Mouse (Mus musculus) hindbrain, embryonic 10.5 days (tissue): ENCODE data around the gene Sptbn2. TPM values are rescaled to one million over a fixed set of nuclear protein-coding genes. Genes with fewer than 3 reads are reported as not detected.

Source experiments
- DNase-seq: peaks from one replicate; pipeline ENCODE4 v3.0.0-alpha.2; 2017; ENCODE audit warnings: low spot score
- H3K27ac ChIP-seq: fragments of 300-500 bp; sonication (generic); 2 replicates; pipeline ENCODE4 v1.5.1; 2016; ENCODE audit warnings: mild to moderate bottlenecking, moderate library complexity
- H3K27me3 ChIP-seq: fragments of 300-500 bp; sonication (generic); 2 replicates; pipeline ENCODE4 v1.6.1; 2016; ENCODE audit warnings: mild to moderate bottlenecking; ENCODE audit not compliant: poor library complexity, insufficient read depth, severe bottlenecking
- H3K36me3 ChIP-seq: fragments of 300-500 bp; sonication (generic); 2 replicates; pipeline ENCODE4 v1.6.1; 2016; ENCODE audit warnings: mild to moderate bottlenecking, moderate library complexity
- H3K4me1 ChIP-seq: fragments of 300-500 bp; sonication (generic); replicated peaks from 2 replicates; pipeline ENCODE4 v1.6.1; 2016; ENCODE audit warnings: mild to moderate bottlenecking
- H3K4me3 ChIP-seq: fragments of 300-500 bp; sonication (generic); 2 replicates; pipeline ENCODE4 v1.5.1; 2016; ENCODE audit warnings: mild to moderate bottlenecking, moderate library complexity
- H3K9me3 ChIP-seq: fragments of 300-500 bp; sonication (generic); 2 replicates; pipeline ENCODE4 v1.6.1; 2016; ENCODE audit warnings: mild to moderate bottlenecking, moderate library complexity
- WGBS: fragments of 180-500 bp; shearing (Covaris S2); methylation state at CpG from one replicate; pipeline ENCODE4 v1.1.7; 2016; 5-methylcytosine and 5-hydroxymethylcytosine counted together
- polyA plus RNA-seq: library from polyadenylated mRNA; unstranded; fragments of >200 nt; fragmentation: Nextera tagmentation; extraction: Ambion mirVana; gene quantifications from 2 replicates; pipeline ENCODE4 v1.2.1, GENCODE M21; 2016

The Sptbn2 gene
- polyA plus RNA-seq, 1 experiment from 2014 or later = 20.6 TPM

GRCm38 (mm10) chr19:4711601-4712155, 711 bp downstream of the Sptbn2 start:
- WGBS = 1% methylated on average over 65 of the region's 65 CpGs
- Histone ChIP-seq H3K9me3 (no peaks in the 10 kb centered on the region), H3K27me3 (peaks cover 55% of the 10 kb centered on the region), H3K27ac (peak overlapping the region; percentile 94), H3K36me3 (no peaks in the 10 kb centered on the region), H3K4me3 (peak overlapping the region; percentile 75), H3K4me1 (peaks cover 43% of the 10 kb centered on the region)
- DNase-seq = peak; percentile 77

- peak; percentile 71 for DNase-seq
- H3K4me1 ChIP-seq = peaks cover 43% of the 10 kb centered on the region
- H3K36me3 ChIP-seq = no peaks in the 10 kb centered on the region
- peak overlapping the region; percentile 94 for H3K27ac ChIP-seq
- peak overlapping the region; percentile 75 for H3K4me3 ChIP-seq
- H3K27me3 ChIP-seq = peaks cover 55% of the 10 kb centered on the region
- no peaks in the 10 kb centered on the region for H3K9me3 ChIP-seq
- under 1% methylated on average over 60 of the region's 60 CpGs for WGBS
These were observed 1.3 kb downstream of the Sptbn2 start for GRCm38 (mm10) chr19:4712156-4712780.

GRCm38 (mm10) chr19:4712781-4713526, 2.0 kb downstream of the Sptbn2 start:
- Histone ChIP-seq H3K27me3 (peaks cover 55% of the 10 kb centered on the region), H3K36me3 (0 out of 2 replicates have a peak, but pooled peaks cover 3% of the 10 kb centered on the region), H3K9me3 (no peaks in the 10 kb centered on the region), H3K27ac (peak overlapping the region; percentile 94), H3K4me3 (peak overlapping the region; percentile 75), H3K4me1 (peaks cover 43% of the 10 kb centered on the region)
- no peak for DNase-seq
- WGBS = 41% methylated on average over 13 of the region's 13 CpGs

- H3K36me3 ChIP-seq = peaks cover 5% of the 10 kb centered on the region; the same call in 1 of the 2 replicates
- WGBS = 60% methylated on average over 3 of the region's 3 CpGs
- H3K9me3 ChIP-seq = no peaks in the 10 kb centered on the region
- peak overlapping the region; percentile 75 for H3K4me3 ChIP-seq
- DNase-seq = no peak
- no peak overlapping the region for H3K27ac ChIP-seq
- H3K27me3 ChIP-seq = peaks cover 54% of the 10 kb centered on the region
- H3K4me1 ChIP-seq = peaks cover 51% of the 10 kb centered on the region
These were observed 2.9 kb downstream of the Sptbn2 start for GRCm38 (mm10) chr19:4713886-4714285.

GRCm38 (mm10) chr19:4716756-4717155, 5.8 kb downstream of the Sptbn2 start:
- DNase-seq = no peak
- H3K27ac ChIP-seq = no peak overlapping the region
- 95% methylated on average over 14 of the region's 14 CpGs for WGBS
- H3K27me3 ChIP-seq = peaks cover 55% of the 10 kb centered on the region
- peaks cover 31% of the 10 kb centered on the region for H3K36me3 ChIP-seq
- no peak overlapping the region for H3K4me3 ChIP-seq
- peaks cover 67% of the 10 kb centered on the region for H3K4me1 ChIP-seq
- no peaks in the 10 kb centered on the region for H3K9me3 ChIP-seq

- DNase-seq = no peak
- Histone ChIP-seq H3K27ac (no peak overlapping the region), H3K4me1 (peaks cover 63% of the 10 kb centered on the region)
These were observed 6.3 kb downstream of the Sptbn2 start for GRCm38 (mm10) chr19:4717281-4717680.

GRCm38 (mm10) chr19:4718716-4719115, 7.7 kb downstream of the Sptbn2 start:
- H3K27ac ChIP-seq = peak overlapping the region; percentile 24; the same call in 1 of the 2 replicates
- H3K4me1 ChIP-seq = peaks cover 49% of the 10 kb centered on the region
- no peak for DNase-seq
- 29% methylated on average over 12 of the region's 12 CpGs for WGBS
- 0 out of 2 replicates have a peak overlapping the region, but pooled peaks have one; percentile 21 for H3K4me3 ChIP-seq
- H3K36me3 ChIP-seq = peaks cover 31% of the 10 kb centered on the region
- no peaks in the 10 kb centered on the region for H3K9me3 ChIP-seq
- peaks cover 37% of the 10 kb centered on the region for H3K27me3 ChIP-seq

More at GRCm38 (mm10) chr19:4717281-4717680, 6.3 kb downstream of the Sptbn2 start:
- peaks cover 31% of the 10 kb centered on the region for H3K36me3 ChIP-seq
- H3K27me3 ChIP-seq = peaks cover 51% of the 10 kb centered on the region
- H3K4me3 ChIP-seq = no peak overlapping the region
- H3K9me3 ChIP-seq = no peaks in the 10 kb centered on the region
- WGBS = 95% methylated on average over 2 of the region's 2 CpGs

- 18% methylated on average over 5 of the region's 5 CpGs for WGBS
- peaks cover 37% of the 10 kb centered on the region for H3K36me3 ChIP-seq
- peak overlapping the region; percentile 1; the same call in 1 of the 2 replicates for H3K4me3 ChIP-seq
- no peaks in the 10 kb centered on the region for H3K9me3 ChIP-seq
- H3K4me1 ChIP-seq = peaks cover 43% of the 10 kb centered on the region
- H3K27ac ChIP-seq = no peak overlapping the region
- peaks cover 30% of the 10 kb centered on the region for H3K27me3 ChIP-seq
- peak; percentile 61 for DNase-seq
These were observed 8.4 kb downstream of the Sptbn2 start for GRCm38 (mm10) chr19:4719351-4719764.

- peaks cover 23% of the 10 kb centered on the region for H3K27me3 ChIP-seq
- WGBS = 83% methylated on average over 15 of the region's 15 CpGs
- peak overlapping the region; percentile 31; the same call in 1 of the 2 replicates for H3K4me3 ChIP-seq
- H3K27ac ChIP-seq = no peak overlapping the region
- H3K9me3 ChIP-seq = no peaks in the 10 kb centered on the region
- peaks cover 37% of the 10 kb centered on the region for H3K4me1 ChIP-seq
- H3K36me3 ChIP-seq = peaks cover 43% of the 10 kb centered on the region
- no peak for DNase-seq
These were observed 9.1 kb downstream of the Sptbn2 start for GRCm38 (mm10) chr19:4720112-4720511.

- Histone ChIP-seq H3K27ac (peak overlapping the region; percentile 78), H3K27me3 (peaks cover 23% of the 10 kb centered on the region), H3K4me3 (peak overlapping the region; percentile 31), H3K9me3 (no peaks in the 10 kb centered on the region), H3K36me3 (peaks cover 48% of the 10 kb centered on the region), H3K4me1 (peaks cover 37% of the 10 kb centered on the region)
- DNase-seq = peak; percentile 35
- 18% methylated on average over 11 of the region's 11 CpGs for WGBS
These were observed 9.8 kb downstream of the Sptbn2 start for GRCm38 (mm10) chr19:4720671-4721244.

- WGBS = 92% methylated on average over 9 of the region's 9 CpGs
- Histone ChIP-seq H3K27me3 (no peaks in the 10 kb centered on the region), H3K4me3 (no peak overlapping the region), H3K27ac (no peak overlapping the region), H3K9me3 (no peaks in the 10 kb centered on the region), H3K4me1 (no peaks in the 10 kb centered on the region), H3K36me3 (peaks cover 89% of the 10 kb centered on the region)
- DNase-seq = no peak
These were observed 18.2 kb downstream of the Sptbn2 start for GRCm38 (mm10) chr19:4729186-4729585.

GRCm38 (mm10) chr19:4733052-4733451, 22.1 kb downstream of the Sptbn2 start:
- Histone ChIP-seq H3K4me3 (no peak overlapping the region), H3K36me3 (peaks cover 88% of the 10 kb centered on the region), H3K9me3 (no peaks in the 10 kb centered on the region), H3K27me3 (no peaks in the 10 kb centered on the region), H3K27ac (no peak overlapping the region), H3K4me1 (no peaks in the 10 kb centered on the region)
- WGBS = 94% methylated on average over 3 of the region's 3 CpGs
- DNase-seq = no peak
